Mouse (Mus musculus) right cerebral cortex, adult 18-20 months (tissue): ENCODE results near the gene Ntf5.
"Not testable (repeated sequence)": the region's sequence is repeated elsewhere in the genome, so short reads cannot be mapped to it uniquely, and the experiment has no call there.

Experiments
- DNase-seq: peaks from one replicate; pipeline ENCODE4 v3.0.0; 2022; ENCODE audit warnings: mixed read lengths

Gene Ntf5

DNA sequence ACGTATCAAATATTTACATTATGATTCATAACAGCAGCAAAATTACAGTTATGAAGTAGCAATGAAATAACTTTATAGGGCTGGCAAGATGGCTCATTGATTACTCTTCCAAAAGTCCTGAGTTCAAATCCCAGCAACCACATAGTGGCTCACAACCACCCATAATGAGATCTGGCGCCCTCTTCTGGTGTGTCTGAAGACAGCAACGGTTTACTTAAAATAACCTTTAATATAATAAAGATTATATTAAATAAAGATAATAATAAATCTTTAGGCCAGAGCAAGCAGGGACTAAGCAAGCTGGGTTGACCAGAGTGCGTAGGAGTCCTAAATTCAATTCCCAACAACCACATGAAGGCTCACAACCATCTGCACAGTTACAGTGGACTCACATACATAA is 49.4 kb downstream of the Ntf5 start:
- DNase-seq = not testable (repeated sequence)

DNA sequence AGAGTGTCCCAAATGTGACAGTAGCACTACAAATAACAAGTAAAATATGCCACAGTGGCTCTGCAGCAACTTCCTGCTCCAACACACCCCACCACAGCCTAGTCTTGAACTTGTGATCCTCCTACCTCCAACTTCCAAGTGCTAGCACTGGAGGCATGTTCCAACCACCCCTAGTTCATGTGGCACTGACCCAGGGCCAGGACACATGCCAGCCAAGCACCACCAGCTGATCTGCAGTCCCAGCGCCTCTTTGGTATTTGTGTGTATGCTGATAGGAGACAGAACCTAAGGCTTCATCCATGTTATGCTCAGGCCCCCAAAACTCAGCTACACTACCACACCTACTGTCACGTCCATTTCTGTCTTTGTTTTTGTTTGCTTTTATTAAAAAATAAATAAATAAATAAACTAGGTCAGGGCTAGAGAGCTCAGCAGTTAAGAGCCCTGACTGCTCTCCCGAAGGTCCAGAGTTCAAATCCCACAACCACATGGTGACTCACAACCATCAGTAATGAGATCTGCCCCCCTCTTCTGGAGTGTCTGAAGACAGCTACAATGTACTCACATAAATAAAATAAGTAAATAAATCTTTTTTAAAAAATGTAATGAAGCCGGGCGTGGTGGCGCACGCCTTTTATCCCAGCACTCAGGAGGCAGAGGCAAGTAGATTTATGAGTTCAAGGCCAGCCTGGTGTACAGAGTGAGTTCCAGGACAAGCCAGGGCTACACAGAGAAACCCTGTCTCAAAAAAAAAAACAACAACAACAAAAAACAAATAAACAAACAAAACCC is 50.7 kb downstream of the Ntf5 start:
- DNase-seq = no peak

- DNase-seq = no peak
Observed at GRCm38 (mm10) chr7:45465112-45465511, 51.6 kb downstream of the Ntf5 start.

- DNase-seq = no peak
Observed at GRCm38 (mm10) chr7:45465549-45465948, 52.1 kb downstream of the Ntf5 start.

- peak; percentile 96 for DNase-seq
Observed at GRCm38 (mm10) chr7:45466283-45467089, 53.0 kb downstream of the Ntf5 start, which contains the start of gene Bax. Bax (minus strand) TSS chr7:45466898.
